Mouse (Mus musculus): ENCODE measurements around the gene Zbtb38.

- TF ChIP-seq CTCF (IDR thresholded peaks at IDR 0.05; ENCODE audit: control insufficient read depth, insufficient read depth, low read length) = no peak
- TF ChIP-seq POLR2A (IDR thresholded peaks at IDR 0.05; ENCODE audit: borderline replicate concordance, control insufficient read depth, low read depth, low read length) = no peak
Measured at GRCm38 (mm10) chr9:96795399-96795928, 42.8 kb upstream of the Zbtb38 start.
